In the genomic region with DNA sequence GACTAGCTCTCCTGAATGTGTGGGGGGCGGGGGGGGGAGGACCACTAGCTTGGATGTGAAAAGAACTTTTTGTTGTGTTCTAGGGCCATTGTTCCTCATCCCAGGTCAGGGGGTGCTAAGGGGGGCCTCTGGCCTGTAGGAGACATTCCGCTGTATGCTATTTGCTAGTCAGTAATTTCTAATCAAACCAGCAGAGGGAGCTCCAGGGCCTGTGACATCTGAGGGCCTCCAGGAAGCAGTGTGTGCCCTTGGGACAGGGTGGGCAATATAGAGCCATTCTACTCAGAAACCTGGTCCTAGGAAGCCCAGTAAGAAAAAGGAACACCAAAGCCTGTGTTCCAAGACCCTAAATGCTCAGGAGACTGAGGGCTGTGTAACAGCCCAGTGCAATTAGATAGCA, we compare ENCODE assay signal across 9 mouse cellular contexts.
A peak's percentile ranks its signal among the peaks of the same experiment; 100 is the strongest.
DNase-seq lines count a peak whose midpoint lies in the region; ATAC-seq and TF ChIP-seq lines count a peak whose summit lies in the region.
"Had no signal": no experiment of that assay in that cellular context is flagged by ENCODE, and none has a peak within 500 bp of the region (broad histone marks: within the 10 kb centered on the region; RNA-seq: fewer than 3 reads in every experiment).

No protein-coding gene starts in this region.

- peak; percentile 50 for TF ChIP-seq RAD21 in MEL (IDR thresholded peaks at IDR 0.05; ENCODE audit: low read depth, low read length)

- no peaks in the 10 kb centered on the region for H3K4me1 ChIP-seq in kidney, adult 2 months (ENCODE audit: control insufficient read depth, insufficient read depth, low read length)
- H3K4me1 ChIP-seq in kidney, embryonic 15.5 days = peaks cover 10% of the 10 kb centered on the region
- no peaks in the 10 kb centered on the region for H3K4me1 ChIP-seq in MEL (ENCODE audit: control insufficient read depth in 1 of 2, insufficient read depth in 2 of 2, low read length in 2 of 2)
- H3K4me1 ChIP-seq in cerebellum, adult 2 months (ENCODE audit: control insufficient read depth, insufficient read depth, low read length) = no peaks in the 10 kb centered on the region
- no peaks in the 10 kb centered on the region for H3K4me1 ChIP-seq in forebrain, postnatal 0 days (ENCODE audit: insufficient read depth)
- peaks cover 15% of the 10 kb centered on the region for H3K4me1 ChIP-seq in midbrain, embryonic 13.5 days (replicated peaks)
- no peaks in the 10 kb centered on the region for H3K4me1 ChIP-seq in thymus, adult 2 months (replicated peaks; ENCODE audit: control insufficient read depth, insufficient read depth, low read length)
- H3K4me1 ChIP-seq: embryonic facial prominence, embryonic 15.5 days had no signal

- no peaks in the 10 kb centered on the region for H3K27me3 ChIP-seq in kidney, adult 2 months (replicated peaks; ENCODE audit: control insufficient read depth, insufficient read depth, low read length)
- H3K27me3 ChIP-seq in kidney, embryonic 15.5 days = peaks cover 18% of the 10 kb centered on the region
- no peaks in the 10 kb centered on the region for H3K27me3 ChIP-seq in MEL (ENCODE audit: control insufficient read depth in 1 of 2, insufficient read depth in 2 of 2, low read length in 2 of 2)
- H3K27me3 ChIP-seq in cerebellum, adult 2 months (ENCODE audit: control insufficient read depth, insufficient read depth, low read length) = no peaks in the 10 kb centered on the region
- no peaks in the 10 kb centered on the region for H3K27me3 ChIP-seq in forebrain, postnatal 0 days (ENCODE audit: insufficient read depth, low read length)
- H3K27me3 ChIP-seq in midbrain, embryonic 13.5 days = peaks cover 11% of the 10 kb centered on the region; the same call in 1 of the 2 replicates
- no peaks in the 10 kb centered on the region for H3K27me3 ChIP-seq in thymus, adult 2 months (ENCODE audit: control insufficient read depth, insufficient read depth, low read length)
- H3K27me3 ChIP-seq: embryonic facial prominence, embryonic 15.5 days had no signal

- no peaks in the 10 kb centered on the region for H3K9me3 ChIP-seq in kidney, embryonic 15.5 days (replicated peaks)
- no peaks in the 10 kb centered on the region for H3K9me3 ChIP-seq in MEL (replicated peaks; ENCODE audit: insufficient read depth, low read length)
- no peaks in the 10 kb centered on the region for H3K9me3 ChIP-seq in forebrain, postnatal 0 days (ENCODE audit: low read length)
- no peaks in the 10 kb centered on the region for H3K9me3 ChIP-seq in midbrain, embryonic 13.5 days
- H3K9me3 ChIP-seq: embryonic facial prominence, embryonic 15.5 days had no signal

- no peak for ATAC-seq in kidney, embryonic 15.5 days (replicated peaks; ENCODE audit: low FRiP score)
- ATAC-seq in forebrain, postnatal 0 days = 0 out of 2 replicates have a peak, but pooled peaks have one; percentile 50
- peak; percentile 38; the same call in 1 of the 2 replicates for ATAC-seq in midbrain, embryonic 13.5 days

- H3K36me3 ChIP-seq in kidney, adult 2 months (ENCODE audit: control insufficient read depth, insufficient read depth, low read length) = no peaks in the 10 kb centered on the region
- no peaks in the 10 kb centered on the region for H3K36me3 ChIP-seq in kidney, embryonic 15.5 days
- H3K36me3 ChIP-seq in MEL (ENCODE audit: control insufficient read depth in 1 of 2, insufficient read depth in 2 of 2, low read length in 2 of 2) = no peaks in the 10 kb centered on the region
- H3K36me3 ChIP-seq in forebrain, postnatal 0 days (ENCODE audit: insufficient read depth) = no peaks in the 10 kb centered on the region
- H3K36me3 ChIP-seq in midbrain, embryonic 13.5 days = no peaks in the 10 kb centered on the region
- H3K36me3 ChIP-seq in thymus, adult 2 months (ENCODE audit: control insufficient read depth, insufficient read depth, low read length) = no peaks in the 10 kb centered on the region
- H3K36me3 ChIP-seq: embryonic facial prominence, embryonic 15.5 days had no signal

- H3K27ac ChIP-seq in kidney, adult 2 months (ENCODE audit: insufficient read depth, low read depth, low read length) = no peak overlapping the region
- no peak overlapping the region for H3K27ac ChIP-seq in kidney, embryonic 15.5 days
- H3K27ac ChIP-seq in MEL (ENCODE audit: control insufficient read depth, low read depth, low read length) = no peak overlapping the region
- no peak overlapping the region for H3K27ac ChIP-seq in cerebellum, adult 2 months (ENCODE audit: insufficient read depth, low read length)
- no peak overlapping the region for H3K27ac ChIP-seq in forebrain, postnatal 0 days (ENCODE audit: low read depth, low read length)
- no peak overlapping the region for H3K27ac ChIP-seq in midbrain, embryonic 13.5 days
- H3K27ac ChIP-seq in thymus, adult 2 months (ENCODE audit: control insufficient read depth, insufficient read depth, low read length) = no peak overlapping the region
- H3K27ac ChIP-seq: embryonic facial prominence, embryonic 15.5 days had no signal

- peak; percentile 53 for DNase-seq in kidney, adult 2 months
- peak; percentile 43 for DNase-seq in MEL (ENCODE audit: low read depth, low spot score)
- peak in 1 of 2 experiments; percentile 38 for DNase-seq in cerebellum, adult 2 months
- peak; percentile 72 for DNase-seq in forebrain, postnatal 0 days
- peak; percentile 56 to 68 for DNase-seq in layer of hippocampus, postnatal 10 days (ENCODE audit: low spot score in 2 of 2)
- DNase-seq in thymus, adult 2 months = peak; percentile 71

- no peak overlapping the region for H3K9ac ChIP-seq in kidney, embryonic 15.5 days
- H3K9ac ChIP-seq in MEL (ENCODE audit: control insufficient read depth, low read depth, low read length, poor library complexity, severe bottlenecking) = no peak overlapping the region
- no peak overlapping the region for H3K9ac ChIP-seq in forebrain, postnatal 0 days
- no peak overlapping the region for H3K9ac ChIP-seq in midbrain, embryonic 13.5 days (replicated peaks)
- H3K9ac ChIP-seq: embryonic facial prominence, embryonic 15.5 days had no signal

- no peak for TF ChIP-seq POLR2A in kidney, adult 2 months (IDR thresholded peaks at IDR 0.05; ENCODE audit: low read depth, low read length)
- TF ChIP-seq POLR2A in MEL (IDR thresholded peaks at IDR 0.05; ENCODE audit: control insufficient read depth in 1 of 2, insufficient read depth in 1 of 2, low read depth in 1 of 2, low read length in 2 of 2, poor library complexity in 1 of 2) = no peak
- no peak for TF ChIP-seq POLR2A in cerebellum, adult 2 months (IDR thresholded peaks at IDR 0.05; ENCODE audit: borderline replicate concordance, insufficient read depth, low read length)
- no peak for TF ChIP-seq POLR2A in thymus, adult 2 months (IDR thresholded peaks at IDR 0.05; ENCODE audit: control insufficient read depth, extremely low read depth, insufficient read depth, low read length, poor library complexity)

- WGBS in kidney, adult 2 months = 24% methylated on average over 2 of the region's 2 CpGs
- 27% methylated on average over 2 of the region's 2 CpGs for WGBS in kidney, embryonic 15.5 days
- 67% methylated on average over 2 of the region's 2 CpGs for WGBS in cerebellum, adult 2 months
- WGBS in forebrain, postnatal 0 days = 13% methylated on average over 2 of the region's 2 CpGs
- WGBS in midbrain, embryonic 13.5 days = 15% methylated on average over 2 of the region's 2 CpGs
- WGBS in thymus, adult 2 months = 64% methylated on average over 2 of the region's 2 CpGs

- no peak overlapping the region for H3K4me3 ChIP-seq in kidney, adult 2 months (ENCODE audit: insufficient read depth, low read depth, low read length)
- H3K4me3 ChIP-seq in kidney, embryonic 15.5 days (replicated peaks) = no peak overlapping the region
- no peak overlapping the region for H3K4me3 ChIP-seq in MEL (ENCODE audit: control insufficient read depth in 1 of 2, insufficient read depth in 1 of 2, low read depth in 2 of 2, low read length in 2 of 2)
- H3K4me3 ChIP-seq in cerebellum, adult 2 months (replicated peaks; ENCODE audit: insufficient read depth, low read depth, low read length) = no peak overlapping the region
- H3K4me3 ChIP-seq in forebrain, postnatal 0 days (ENCODE audit: low read depth, low read length) = no peak overlapping the region
- H3K4me3 ChIP-seq in midbrain, embryonic 13.5 days (replicated peaks) = no peak overlapping the region
- no peak overlapping the region for H3K4me3 ChIP-seq in thymus, adult 2 months (ENCODE audit: control insufficient read depth, insufficient read depth, low read length)
- H3K4me3 ChIP-seq: embryonic facial prominence, embryonic 15.5 days had no signal

- H3K79me2 ChIP-seq in MEL (ENCODE audit: control insufficient read depth, insufficient read depth, low read length, poor library complexity) = no peaks in the 10 kb centered on the region

- no peak for TF ChIP-seq EP300 in MEL (IDR thresholded peaks at IDR 0.05; ENCODE audit: low read depth in 1 of 2, low read length in 2 of 2)

- TF ChIP-seq CTCF in kidney, adult 2 months (conservative IDR thresholded peaks at IDR 0.05; ENCODE audit: insufficient read depth, insufficient read length, low read depth, low read length) = peak; percentile 69
- TF ChIP-seq CTCF in MEL (IDR thresholded peaks at IDR 0.05 in 2 of 3, conservative IDR thresholded peaks at IDR 0.05 in 1 of 3; ENCODE audit: control insufficient read depth in 1 of 3, insufficient read depth in 1 of 3, low read depth in 2 of 3, low read length in 3 of 3, poor library complexity in 1 of 3, severe bottlenecking in 1 of 3) = peak; percentile 59 to 64 (median 62)
- peak; percentile 68 for TF ChIP-seq CTCF in cerebellum, adult 2 months (IDR thresholded peaks at IDR 0.05; ENCODE audit: borderline replicate concordance, insufficient read depth, low read depth, low read length)
- TF ChIP-seq CTCF in forebrain, postnatal 0 days (IDR thresholded peaks at IDR 0.05; ENCODE audit: low read depth) = peak; percentile 76
- peak; percentile 61; the same call in 1 of the 2 replicates for TF ChIP-seq CTCF in thymus, adult 2 months (IDR thresholded peaks at IDR 0.05; ENCODE audit: borderline replicate concordance, control insufficient read depth, extremely low read depth, insufficient read depth, low read length, poor library complexity)

- H3K4me2 ChIP-seq in kidney, embryonic 15.5 days = no peak overlapping the region
- H3K4me2 ChIP-seq in forebrain, postnatal 0 days (ENCODE audit: low read depth) = no peak overlapping the region
- H3K4me2 ChIP-seq in midbrain, embryonic 13.5 days (replicated peaks) = no peak overlapping the region
- H3K4me2 ChIP-seq: embryonic facial prominence, embryonic 15.5 days had no signal

TF ChIP-seq in MEL, 35 proteins besides CTCF, POLR2A, EP300 and RAD21:
- TF ChIP-seq TBP (IDR thresholded peaks at IDR 0.05; ENCODE audit: low read depth, low read length) (no peak), SMC3 (IDR thresholded peaks at IDR 0.05; ENCODE audit: low read depth, low read length) (peak; percentile 72), HCFC1 (IDR thresholded peaks at IDR 0.05; ENCODE audit: low read depth, low read length) (no peak), ZC3H11A (IDR thresholded peaks at IDR 0.05; ENCODE audit: low read depth, low read length) (0 out of 2 replicates have a peak, but pooled peaks have one; percentile 21), MAZ (IDR thresholded peaks at IDR 0.05; ENCODE audit: low read depth, low read length) (no peak)
